Mouse (Mus musculus): ENCODE data around the gene Tbc1d30. TPM values are rescaled to one million over a fixed set of nuclear protein-coding genes. Genes with fewer than 3 reads are reported as not detected.

The Tbc1d30 gene
- polyA plus RNA-seq, 1 experiment: 0.78 TPM

GRCm38 (mm10) chr10:121216804-121217203 lies 134.3 kb downstream of the Tbc1d30 start:
- Histone ChIP-seq H3K4me1 (ENCODE audit: control insufficient read depth, insufficient read depth, insufficient read length) (no peaks in the 10 kb centered on the region), H3K27me3 (ENCODE audit: control insufficient read depth, insufficient read depth, low read length) (no peaks in the 10 kb centered on the region), H3K4me3 (ENCODE audit: extremely low read depth, insufficient read depth, insufficient read length) (no peak overlapping the region), H3K27ac (ENCODE audit: insufficient read depth, low read length) (no peak overlapping the region), H3K36me3 (ENCODE audit: control insufficient read depth, insufficient read depth, low read length) (no peaks in the 10 kb centered on the region)
- TF ChIP-seq CTCF (IDR thresholded peaks at IDR 0.05; ENCODE audit: extremely low read depth, insufficient read depth, insufficient read length, insufficient replicate concordance) (no peak), POLR2A (IDR thresholded peaks at IDR 0.05; ENCODE audit: low read depth, low read length) (no peak)
- WGBS: 93% methylated on average over 3 of the region's 3 CpGs
- no peak for DNase-seq (ENCODE audit: low read depth in 1 of 2, low spot score in 2 of 2)

Other genes with a start within 250 kb of the Tbc1d30 start
- gene Gns, start 13.8 kb upstream of the Tbc1d30 start, polyA plus RNA-seq (2012; rRNA removed): 66.8 and 181 TPM in 2 replicates
- 20.4 and 26.2 TPM in 2 replicates for gene Rassf3, start 125.1 kb upstream of the Tbc1d30 start, polyA plus RNA-seq (2012; rRNA removed)
- gene Tbk1, start 235.5 kb upstream of the Tbc1d30 start, polyA plus RNA-seq (2012; rRNA removed): 8.6 and 9.8 TPM in 2 replicates